Mouse (Mus musculus) myocyte (in vitro differentiated cells): ENCODE data around the gene Ankdd1a.

Experiments used
- CEBPB ChIP-seq: IDR thresholded peaks from 2 replicates; pipeline ENCODE4 v1.6.1; 2011; ENCODE audit warnings: mild to moderate bottlenecking, moderate library complexity; ENCODE audit not compliant: poor library complexity, insufficient read depth, severe bottlenecking
- E2F4 ChIP-seq: IDR thresholded peaks from one replicate; pipeline ENCODE4 v1.6.1; 2011; ENCODE audit warnings: mild to moderate bottlenecking, control low read depth, moderate library complexity; ENCODE audit not compliant: insufficient read depth
- MAX ChIP-seq: IDR thresholded peaks from one replicate; pipeline ENCODE4 v1.6.1; 2011; ENCODE audit warnings: low read depth, mild to moderate bottlenecking, control low read depth
- MYOD1 ChIP-seq, 3 experiments: IDR thresholded peaks; one replicate each; pipeline ENCODE4 v1.6.1; 2011; ENCODE audit warnings: control low read depth in 2 of 3, low read depth in 2 of 3, mild to moderate bottlenecking in 2 of 3, moderate library complexity in 1 of 3; ENCODE audit not compliant: insufficient read length in 2 of 3, control insufficient read depth in 1 of 3
- MYOG ChIP-seq, 3 experiments: IDR thresholded peaks; one replicate each; pipeline ENCODE4 v1.6.1; 2011; ENCODE audit warnings: control low read depth in 2 of 3, low read depth in 2 of 3, mild to moderate bottlenecking in 2 of 3; ENCODE audit not compliant: insufficient read length in 2 of 3, control insufficient read depth in 1 of 3, insufficient read depth in 1 of 3
- POLR2A ChIP-seq: IDR thresholded peaks from one replicate; pipeline ENCODE4 v1.6.1; 2011; ENCODE audit warnings: low read depth, mild to moderate bottlenecking, control low read depth, moderate library complexity; ENCODE audit not compliant: insufficient read length
- REST ChIP-seq: IDR thresholded peaks from one replicate; pipeline ENCODE4 v1.6.1; 2011; ENCODE audit warnings: mild to moderate bottlenecking, control low read depth, moderate library complexity; ENCODE audit not compliant: insufficient read depth, insufficient read length
- TCF12 ChIP-seq: IDR thresholded peaks from one replicate; pipeline ENCODE4 v1.6.1; 2011; ENCODE audit warnings: mild to moderate bottlenecking, control low read depth; ENCODE audit not compliant: poor library complexity, insufficient read depth, severe bottlenecking
- TCF3 ChIP-seq: IDR thresholded peaks from one replicate; pipeline ENCODE4 v1.6.1; 2011; ENCODE audit warnings: low read depth, control low read depth; ENCODE audit not compliant: insufficient read length
- USF1 ChIP-seq: IDR thresholded peaks from one replicate; pipeline ENCODE4 v1.6.1; 2011; ENCODE audit warnings: low read depth, mild to moderate bottlenecking, control low read depth, moderate library complexity

- TF ChIP-seq POLR2A (no peak), MYOG (IDR thresholded peaks at IDR 0.05; ENCODE audit: control insufficient read depth in 1 of 3, insufficient read depth in 1 of 3, insufficient read length in 2 of 3, low read depth in 2 of 3) (no peak), REST (no peak), CEBPB (no peak), USF1 (no peak), MYOD1 (IDR thresholded peaks at IDR 0.05; ENCODE audit: control insufficient read depth in 1 of 3, insufficient read length in 2 of 3, low read depth in 2 of 3) (no peak), TCF3 (no peak), MAX (no peak), E2F4 (no peak), TCF12 (no peak)
These were observed 13.0 kb upstream of the Ankdd1a start for GRCm38 (mm10) chr9:65532986-65533385.
